Mouse (Mus musculus) brown adipose tissue, adult 24 weeks (tissue): ENCODE results near the gene Mrpl30. TPM values are rescaled to one million over a fixed set of nuclear protein-coding genes. Genes with fewer than 3 reads are reported as not detected.

Experiments used
- polyA plus RNA-seq: library from polyadenylated mRNA; stranded (reverse); fragments of >200 nt; gene quantifications from 2 replicates; pipeline ENCODE4 v1.2.4, GENCODE M21; 2012; ENCODE audit not compliant: missing spikeins, insufficient read depth, insufficient read length

Gene Mrpl30
- polyA plus RNA-seq, 1 experiment: 851 TPM

Other genes with a start within 250 kb of the Mrpl30 start
- not detected in 2 replicates for gene 2010300C02Rik, start 170.4 kb upstream of the Mrpl30 start, polyA plus RNA-seq
- 6.1 and 8.5 TPM in 2 replicates for gene Tsga10, start 24.0 kb upstream of the Mrpl30 start, polyA plus RNA-seq
- 29.3 and 30.5 TPM in 2 replicates for gene Lipt1, start 18.7 kb upstream of the Mrpl30 start, polyA plus RNA-seq
- gene Mitd1, start 66 bp upstream of the Mrpl30 start, polyA plus RNA-seq: 12.3 and 12.8 TPM in 2 replicates
- gene Lyg2, start 26.0 kb downstream of the Mrpl30 start, polyA plus RNA-seq: not detected in 2 replicates
- gene Lyg1, start 67.3 kb downstream of the Mrpl30 start, polyA plus RNA-seq: not detected in 2 replicates
- gene Txndc9, start 107.4 kb downstream of the Mrpl30 start, polyA plus RNA-seq: 56.9 and 63.9 TPM in 2 replicates
- 27.9 and 35.8 TPM in 2 replicates for gene Eif5b, start 107.5 kb downstream of the Mrpl30 start, polyA plus RNA-seq
- gene Rev1, start 239.3 kb downstream of the Mrpl30 start, polyA plus RNA-seq: 8.8 and 11.0 TPM in 2 replicates